ENCODE assay signal across 8 mouse cellular contexts in the genomic region with DNA sequence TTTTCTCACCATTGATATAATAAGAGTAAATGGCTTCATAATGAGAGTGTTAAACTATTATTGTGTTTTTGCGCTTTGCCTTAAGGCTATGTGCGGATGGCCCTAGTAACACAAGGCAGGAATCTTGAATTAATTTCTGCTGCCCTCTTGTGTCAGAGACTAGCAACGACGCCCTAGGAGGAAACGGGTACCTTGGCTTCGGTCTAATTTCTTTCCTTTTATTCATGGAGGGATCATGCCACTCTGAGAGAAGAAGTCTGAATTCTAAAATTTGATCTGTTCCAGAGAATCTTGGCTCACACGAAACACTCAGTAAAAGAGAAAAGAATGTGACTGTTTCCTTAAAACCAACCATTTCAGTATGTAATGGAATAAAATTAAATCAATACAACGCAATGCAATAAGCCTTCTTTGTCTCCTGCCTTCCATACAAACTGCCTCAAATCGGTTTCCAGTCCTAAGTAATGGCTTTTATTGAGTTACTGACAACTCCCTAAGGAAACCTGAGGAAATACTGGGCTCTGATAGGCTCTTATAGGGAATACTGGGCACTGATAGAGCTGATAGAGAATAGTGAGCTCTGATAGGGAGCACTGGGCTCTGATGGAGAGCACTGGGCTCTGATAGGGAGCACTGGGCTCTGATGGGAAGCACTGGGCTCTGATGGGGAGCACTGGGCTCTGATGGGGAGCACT.
DNase-seq lines count a peak whose midpoint lies in the region; ATAC-seq lines count a peak whose summit lies in the region.

No protein-coding gene starts in this region.

- peak; percentile 71 for DNase-seq in R1 (ENCODE audit: low read depth, low spot score)
- peak; percentile 33 to 54 for DNase-seq in cerebellum, postnatal 36 days
- DNase-seq in frontal cortex, postnatal 25 days (ENCODE audit: low spot score in 2 of 2), result peak; percentile 37 to 48
- DNase-seq in kidney, adult 9 months, result peak; percentile 68
- DNase-seq in limb, embryonic 11.5 days (ENCODE audit: low spot score), result peak; percentile 69
- DNase-seq in thymus, postnatal 4 days, result peak; percentile 62

- no peaks in the 10 kb centered on the region for H3K4me1 ChIP-seq in limb, embryonic 11.5 days (ENCODE audit: control insufficient read depth, insufficient read depth, low read length)
- no peaks in the 10 kb centered on the region for H3K4me1 ChIP-seq in neural tube, embryonic 14.5 days (ENCODE audit: control insufficient read depth, insufficient read depth, low read length)

- H3K27ac ChIP-seq in limb, embryonic 11.5 days (replicated peaks; ENCODE audit: low read depth, low read length), result no peak overlapping the region
- no peak overlapping the region for H3K27ac ChIP-seq in neural tube, embryonic 14.5 days (ENCODE audit: low read depth, low read length)

- H3K36me3 ChIP-seq in limb, embryonic 11.5 days (ENCODE audit: control insufficient read depth, insufficient read depth, low read length), result no peaks in the 10 kb centered on the region
- no peaks in the 10 kb centered on the region for H3K36me3 ChIP-seq in neural tube, embryonic 14.5 days (ENCODE audit: control insufficient read depth, insufficient read depth, low read length)

- ATAC-seq in CD4-positive, CD25-positive, alpha-beta regulatory T cell, adult 4 months, result peak; percentile 68
- peak; percentile 68; the same call in 1 of the 2 replicates for ATAC-seq in limb, embryonic 11.5 days (ENCODE audit: insufficient number of reproducible peaks, low FRiP score, low TSS enrichment, low read depth)
- peak; percentile 95 for ATAC-seq in neural tube, embryonic 14.5 days (ENCODE audit: low read depth)

- no peak overlapping the region for H3K4me2 ChIP-seq in limb, embryonic 11.5 days (ENCODE audit: low read depth, severe bottlenecking)
- no peak overlapping the region for H3K4me2 ChIP-seq in neural tube, embryonic 14.5 days (ENCODE audit: low read depth, low read length)

- H3K27me3 ChIP-seq in limb, embryonic 11.5 days (ENCODE audit: control insufficient read depth, insufficient read depth, low read length), result no peaks in the 10 kb centered on the region
- H3K27me3 ChIP-seq in neural tube, embryonic 14.5 days (ENCODE audit: control insufficient read depth, insufficient read depth, low read length), result no peaks in the 10 kb centered on the region

- H3K4me3 ChIP-seq in limb, embryonic 11.5 days (ENCODE audit: low read depth, low read length), result no peak overlapping the region
- H3K4me3 ChIP-seq in neural tube, embryonic 14.5 days (ENCODE audit: low read depth, low read length), result no peak overlapping the region

- H3K9me3 ChIP-seq in limb, embryonic 11.5 days (ENCODE audit: control insufficient read depth, low read length), result no peaks in the 10 kb centered on the region
- no peaks in the 10 kb centered on the region for H3K9me3 ChIP-seq in neural tube, embryonic 14.5 days (ENCODE audit: control insufficient read depth, low read length)

- H3K9ac ChIP-seq in limb, embryonic 11.5 days (ENCODE audit: low read length), result no peak overlapping the region
- H3K9ac ChIP-seq in neural tube, embryonic 14.5 days (replicated peaks; ENCODE audit: low read depth, low read length), result no peak overlapping the region

- 19% methylated on average over 9 of the region's 9 CpGs for whole genome bisulfite sequencing in limb, embryonic 11.5 days
- 14% methylated on average over 9 of the region's 9 CpGs for WGBS in neural tube, embryonic 14.5 days
